Mouse (Mus musculus) forebrain, embryonic 15.5 days (tissue): ENCODE results near the gene Gfra1. TPM values are rescaled to one million over a fixed set of nuclear protein-coding genes. Genes with fewer than 3 reads are reported as not detected.

Experiments used
- ATAC-seq: fragments of 200-750 bp; cut with Nextera tagmentation; replicated peaks from 2 replicates; pipeline ENCODE4 v1.8.0; 2017; ENCODE audit warnings: mild to moderate bottlenecking, moderate TSS enrichment, moderate library complexity
- H3K27ac ChIP-seq: fragments of 300-500 bp; sonication (generic); replicated peaks from 2 replicates; pipeline ENCODE4 v1.5.1; 2015; ENCODE audit warnings: mild to moderate bottlenecking, inconsistent platforms
- H3K27me3 ChIP-seq: fragments of 300-500 bp; sonication (generic); 2 replicates; pipeline ENCODE4 v1.6.1; 2015; ENCODE audit warnings: inconsistent platforms
- H3K36me3 ChIP-seq: fragments of 300-500 bp; sonication (generic); 2 replicates; pipeline ENCODE4 v1.6.1; 2015; ENCODE audit warnings: mild to moderate bottlenecking, inconsistent platforms
- H3K4me1 ChIP-seq: fragments of 300-500 bp; sonication (generic); 2 replicates; pipeline ENCODE4 v1.6.1; 2015; ENCODE audit warnings: inconsistent platforms
- H3K4me2 ChIP-seq: fragments of 300-500 bp; sonication (generic); replicated peaks from 2 replicates; pipeline ENCODE4 v1.6.1; 2015; ENCODE audit warnings: mild to moderate bottlenecking, inconsistent platforms
- H3K4me3 ChIP-seq: fragments of 300-500 bp; sonication (generic); 2 replicates; pipeline ENCODE4 v1.5.1; 2015; ENCODE audit warnings: mild to moderate bottlenecking, inconsistent platforms
- H3K9ac ChIP-seq: fragments of 300-500 bp; sonication (generic); replicated peaks from 2 replicates; pipeline ENCODE4 v1.6.1; 2015; ENCODE audit warnings: mild to moderate bottlenecking, inconsistent platforms
- H3K9me3 ChIP-seq: fragments of 300-500 bp; sonication (generic); 2 replicates; pipeline ENCODE4 v1.6.1; 2016; ENCODE audit warnings: inconsistent platforms
- WGBS: fragments of 180-500 bp; shearing (Covaris S2); methylation state at CpG from one replicate; pipeline ENCODE4 v1.1.7; 2015; ENCODE audit warnings: mixed read lengths; 5-methylcytosine and 5-hydroxymethylcytosine counted together
- polyA plus RNA-seq: library from polyadenylated mRNA; unstranded; fragments of >200 nt; fragmentation: Nextera tagmentation; extraction: Ambion mirVana; gene quantifications from 2 replicates; pipeline ENCODE4 v1.2.1, GENCODE M21; 2015

The Gfra1 gene
- polyA plus RNA-seq, 1 experiment from 2014 or later = 12.1 TPM

DNA sequence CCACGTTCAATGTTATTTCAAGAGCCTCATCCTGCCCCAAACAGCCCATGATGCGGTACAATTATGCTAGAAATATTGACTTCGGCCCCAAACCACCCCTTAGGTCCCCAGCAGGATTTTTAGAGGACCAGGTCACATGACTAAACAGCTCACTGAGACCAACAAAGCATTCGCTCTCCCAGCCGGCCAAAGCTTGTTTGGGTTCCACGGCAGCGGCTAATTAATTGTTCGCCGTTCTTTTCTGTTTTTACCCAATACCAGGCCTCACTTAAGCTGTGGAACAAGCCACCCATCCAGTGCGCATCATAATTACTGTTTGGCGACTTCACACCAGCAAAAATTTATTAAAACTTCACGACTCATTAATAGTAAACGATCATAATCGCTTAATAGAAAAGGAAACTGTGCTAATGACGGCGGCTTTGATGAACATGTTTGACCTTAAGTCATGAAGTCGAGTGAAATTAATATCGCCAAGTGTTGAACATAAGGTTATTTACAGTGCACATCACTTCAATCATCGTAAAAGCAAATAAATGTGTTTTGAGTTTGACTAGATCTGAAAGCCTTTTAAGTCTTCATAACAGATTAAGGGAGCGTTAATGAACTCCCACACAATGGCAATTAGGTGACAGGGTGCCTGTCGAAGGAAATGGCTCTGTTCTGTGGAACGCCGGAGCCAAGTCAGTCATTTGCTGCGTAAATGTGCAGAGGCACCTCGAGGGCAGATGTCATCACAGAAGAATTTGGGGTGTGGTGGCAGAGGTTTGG is 235.5 kb downstream of the Gfra1 start:
- Histone ChIP-seq H3K4me2 (peak overlapping the region; percentile 16), H3K9me3 (no peaks in the 10 kb centered on the region), H3K4me1 (peaks cover 17% of the 10 kb centered on the region), H3K36me3 (no peaks in the 10 kb centered on the region), H3K27ac (no peak overlapping the region), H3K27me3 (peaks cover 17% of the 10 kb centered on the region), H3K9ac (no peak overlapping the region), H3K4me3 (no peak overlapping the region)
- ATAC-seq = no peak; the same call in 1 of the 2 replicates
- 20% methylated on average over 25 of the region's 25 CpGs for WGBS

DNA sequence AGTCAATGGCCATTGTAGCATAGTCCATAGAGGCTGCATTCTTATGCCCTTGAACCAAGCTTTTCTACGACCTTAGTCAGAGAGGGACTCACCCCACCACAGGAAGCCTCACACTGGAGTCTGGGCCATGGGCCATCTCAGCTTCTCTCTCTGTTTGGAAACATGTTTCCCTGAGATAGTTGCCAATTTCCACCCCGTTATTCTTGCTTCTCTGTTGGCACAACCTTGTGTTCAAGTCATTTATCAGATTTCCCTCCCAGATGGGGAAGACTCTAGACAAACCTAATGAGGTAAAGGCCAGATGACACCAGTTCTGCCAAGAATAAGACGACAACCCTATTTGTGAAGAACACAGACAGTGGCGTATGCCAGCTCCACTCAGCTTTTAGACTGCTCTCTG is 238.1 kb downstream of the Gfra1 start:
- H3K9ac ChIP-seq = no peak overlapping the region
- no peak overlapping the region for H3K4me2 ChIP-seq
- WGBS = 50% methylated on average over 4 of the region's 4 CpGs
- H3K27ac ChIP-seq = no peak overlapping the region
- H3K9me3 ChIP-seq = no peaks in the 10 kb centered on the region
- H3K36me3 ChIP-seq = no peaks in the 10 kb centered on the region
- 0 out of 2 replicates have a peak, but pooled peaks have one; percentile 48 for ATAC-seq
- H3K4me3 ChIP-seq = no peak overlapping the region
- peaks cover 16% of the 10 kb centered on the region for H3K27me3 ChIP-seq
- H3K4me1 ChIP-seq = peaks cover 17% of the 10 kb centered on the region

DNA sequence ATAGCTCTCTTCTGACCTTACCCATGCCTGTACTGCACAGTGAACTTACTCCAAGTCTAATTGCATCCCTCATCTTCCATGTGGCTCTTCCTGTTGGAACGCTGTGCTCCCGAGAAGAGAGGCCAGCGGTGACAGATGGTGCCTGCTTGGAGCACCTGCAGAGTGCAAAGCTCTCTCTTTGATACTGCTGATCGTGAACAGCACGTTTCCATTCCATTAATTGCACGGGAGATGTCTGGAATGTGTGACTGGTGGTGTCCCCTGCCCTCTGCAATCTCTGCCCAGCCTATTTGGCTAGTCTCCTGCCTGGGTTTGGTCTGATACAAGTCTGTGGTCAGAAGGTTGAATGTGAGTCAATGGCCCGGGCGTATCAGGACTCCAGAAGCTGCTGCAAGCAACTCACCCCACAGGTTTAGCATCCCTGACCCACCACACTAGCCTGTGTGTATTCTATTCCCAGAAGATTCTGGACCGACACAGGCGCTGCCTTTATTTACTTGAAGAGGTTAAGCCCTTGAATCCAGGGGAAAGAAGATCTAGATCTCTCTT is 249.1 kb downstream of the Gfra1 start:
- Histone ChIP-seq H3K4me3 (no peak overlapping the region), H3K9ac (no peak overlapping the region), H3K27ac (no peak overlapping the region), H3K4me1 (0 out of 2 replicates have a peak, but pooled peaks cover 6% of the 10 kb centered on the region), H3K27me3 (no peaks in the 10 kb centered on the region), H3K9me3 (no peaks in the 10 kb centered on the region), H3K4me2 (no peak overlapping the region), H3K36me3 (no peaks in the 10 kb centered on the region)
- WGBS = 65% methylated on average over 10 of the region's 10 CpGs
- no peak for ATAC-seq

DNA sequence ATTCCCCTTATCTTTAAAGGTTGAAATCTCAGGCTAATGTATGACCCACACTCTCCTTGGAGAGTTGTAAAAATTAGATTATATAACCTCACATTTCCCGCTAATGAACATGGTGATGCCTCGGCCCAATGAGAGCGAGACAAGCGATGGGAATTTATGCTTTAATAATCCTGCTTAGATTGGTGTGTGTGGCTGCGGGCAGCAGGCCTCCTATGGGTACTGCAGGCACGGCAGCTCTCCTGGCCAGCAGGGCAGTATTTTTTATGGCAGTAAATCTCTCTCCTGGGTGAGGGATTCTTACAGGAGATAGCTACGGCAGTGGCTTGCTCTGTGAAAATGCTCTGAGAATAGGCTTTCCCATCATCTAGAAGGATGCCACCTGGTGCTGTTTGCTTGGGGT is 250.2 kb downstream of the Gfra1 start:
- Histone ChIP-seq H3K9ac (no peak overlapping the region), H3K9me3 (no peaks in the 10 kb centered on the region), H3K27me3 (no peaks in the 10 kb centered on the region), H3K4me2 (no peak overlapping the region), H3K36me3 (no peaks in the 10 kb centered on the region), H3K4me1 (0 out of 2 replicates have a peak, but pooled peaks cover 6% of the 10 kb centered on the region), H3K4me3 (no peak overlapping the region), H3K27ac (no peak overlapping the region)
- ATAC-seq = no peak
- WGBS = 91% methylated on average over 7 of the region's 7 CpGs

DNA sequence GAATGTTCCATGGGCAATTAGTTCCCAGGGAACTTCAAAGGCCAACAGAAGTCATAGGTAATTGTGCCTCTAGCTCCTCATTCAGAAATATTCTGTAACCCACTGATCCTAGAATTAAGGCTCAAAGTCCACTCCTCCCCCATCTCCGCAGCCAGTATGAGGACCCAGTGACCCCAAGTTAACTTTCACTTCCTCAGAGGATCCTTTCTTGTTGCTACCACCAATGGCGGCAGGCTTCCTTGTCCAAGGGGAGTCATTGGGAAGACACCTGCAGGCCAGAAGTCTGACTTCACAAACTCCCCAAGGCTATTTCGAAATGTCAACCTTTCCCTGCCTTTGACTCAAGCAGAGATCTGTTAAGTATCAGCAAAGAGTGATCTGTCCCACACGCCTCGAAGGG is 253.1 kb downstream of the Gfra1 start:
- Histone ChIP-seq H3K27me3 (no peaks in the 10 kb centered on the region), H3K36me3 (no peaks in the 10 kb centered on the region), H3K9ac (no peak overlapping the region), H3K27ac (no peak overlapping the region), H3K4me3 (no peak overlapping the region), H3K9me3 (no peaks in the 10 kb centered on the region), H3K4me2 (no peak overlapping the region), H3K4me1 (0 out of 2 replicates have a peak, but pooled peaks cover 6% of the 10 kb centered on the region)
- WGBS = 83% methylated on average over 5 of the region's 5 CpGs
- ATAC-seq = no peak

DNA sequence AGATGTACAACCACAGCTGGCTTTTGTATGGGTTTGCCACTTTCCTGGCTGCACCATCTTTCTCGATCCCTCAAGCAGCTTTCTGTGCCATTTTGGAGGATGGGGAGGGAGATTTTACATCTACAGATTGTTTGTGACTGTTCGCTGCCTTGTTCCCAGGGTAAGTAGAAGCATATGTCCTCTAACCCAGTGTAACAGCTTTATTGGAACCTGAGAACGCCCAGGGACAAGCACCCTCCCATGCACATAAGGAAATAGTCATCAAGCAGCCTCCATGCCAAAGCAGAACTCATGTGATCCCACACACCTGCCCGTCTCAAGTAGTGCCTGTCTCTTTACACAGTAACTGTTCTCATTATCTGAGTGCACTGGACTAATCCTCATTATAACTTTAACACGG is 256.0 kb downstream of the Gfra1 start:
- Histone ChIP-seq H3K27me3 (no peaks in the 10 kb centered on the region), H3K4me3 (no peak overlapping the region), H3K27ac (no peak overlapping the region), H3K36me3 (no peaks in the 10 kb centered on the region), H3K4me2 (no peak overlapping the region), H3K9me3 (no peaks in the 10 kb centered on the region), H3K4me1 (0 out of 2 replicates have a peak, but pooled peaks cover 6% of the 10 kb centered on the region), H3K9ac (no peak overlapping the region)
- ATAC-seq = no peak
- 59% methylated on average over 5 of the region's 5 CpGs for WGBS

DNA sequence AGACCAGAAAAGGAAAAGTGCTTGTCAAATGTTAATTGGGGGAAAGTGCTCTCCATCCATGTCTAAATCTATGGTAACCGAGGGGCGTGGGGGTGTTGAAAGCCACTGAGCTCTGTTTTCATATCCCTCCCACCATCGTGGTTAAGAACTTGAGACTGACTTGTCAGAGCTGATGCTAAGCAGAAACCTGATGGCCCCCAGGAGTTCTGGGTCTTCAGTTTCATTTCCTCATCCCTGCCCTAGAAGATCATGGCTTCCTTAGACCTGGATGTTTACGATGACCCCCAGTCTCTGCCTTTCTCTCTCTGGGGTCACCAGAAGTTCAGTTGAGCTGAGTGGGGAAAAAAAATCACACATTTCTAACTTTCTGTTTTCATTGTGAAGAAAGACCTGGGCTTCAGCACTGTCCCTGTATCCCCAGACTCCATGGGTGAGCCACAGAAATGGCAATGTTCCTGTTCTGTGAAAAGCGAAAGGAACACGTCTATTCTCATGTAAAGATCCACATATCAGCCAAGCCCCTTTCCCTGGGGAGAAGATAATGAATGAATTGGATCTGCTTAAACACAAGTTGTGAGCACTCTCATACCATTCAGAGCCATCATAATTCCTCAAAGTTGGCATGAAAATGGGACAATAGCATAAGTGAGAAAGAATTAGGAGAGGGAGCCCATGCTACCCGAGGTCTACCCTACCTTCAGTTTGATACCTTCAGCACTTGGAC is 261.8 kb downstream of the Gfra1 start:
- no peaks in the 10 kb centered on the region for H3K36me3 ChIP-seq
- H3K4me2 ChIP-seq = no peak overlapping the region
- H3K9ac ChIP-seq = no peak overlapping the region
- H3K27me3 ChIP-seq = no peaks in the 10 kb centered on the region
- WGBS = 83% methylated on average over 7 of the region's 7 CpGs
- no peaks in the 10 kb centered on the region for H3K9me3 ChIP-seq
- H3K4me3 ChIP-seq = no peak overlapping the region
- no peak overlapping the region for H3K27ac ChIP-seq
- H3K4me1 ChIP-seq = no peaks in the 10 kb centered on the region
- ATAC-seq = no peak

DNA sequence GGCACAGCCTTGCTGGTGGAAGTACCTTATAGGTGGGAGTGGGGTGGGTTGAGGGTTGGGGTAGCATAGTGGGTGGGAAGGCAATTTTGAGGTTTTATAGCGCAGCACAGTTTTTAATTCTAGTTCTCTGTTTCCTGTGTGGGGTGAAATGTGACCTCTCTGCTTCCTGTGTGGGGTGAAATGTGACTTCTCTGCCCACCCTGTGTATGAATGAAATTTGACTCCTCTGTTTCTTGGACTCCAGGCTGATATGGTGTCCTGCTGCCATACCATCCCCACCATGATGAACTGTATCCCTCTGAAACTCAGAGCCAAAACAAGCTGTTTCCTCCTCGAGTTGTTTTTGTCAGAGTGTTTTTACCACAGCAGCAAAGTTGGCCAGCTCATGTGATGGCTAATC is 264.8 kb downstream of the Gfra1 start:
- Histone ChIP-seq H3K9me3 (no peaks in the 10 kb centered on the region), H3K4me2 (no peak overlapping the region), H3K36me3 (no peaks in the 10 kb centered on the region), H3K27me3 (no peaks in the 10 kb centered on the region), H3K4me1 (peaks cover 9% of the 10 kb centered on the region; the same call in 1 of the 2 replicates), H3K27ac (no peak overlapping the region), H3K9ac (no peak overlapping the region), H3K4me3 (no peak overlapping the region)
- no peak for ATAC-seq
- 85% methylated on average over 2 of the region's 2 CpGs for WGBS

DNA sequence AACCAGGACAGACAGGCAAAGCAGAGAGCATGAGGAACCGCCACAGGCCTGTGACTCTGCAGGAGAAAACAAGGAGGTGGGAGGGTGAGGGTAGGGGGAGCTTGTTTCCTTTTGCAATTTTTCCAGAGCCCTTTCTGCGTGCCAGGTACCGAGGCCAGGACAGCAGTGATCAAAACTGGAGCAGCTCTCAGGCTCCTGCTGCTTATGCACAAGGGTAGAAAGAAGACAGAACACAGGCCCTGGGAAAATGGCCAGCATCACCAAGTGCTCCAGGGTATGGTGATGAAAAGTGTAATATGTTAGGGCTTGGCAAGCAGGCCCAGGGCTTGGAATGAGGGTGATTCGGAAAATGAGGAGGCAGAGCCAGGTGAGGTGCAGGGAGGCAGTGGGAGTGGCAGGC is 269.2 kb downstream of the Gfra1 start:
- WGBS = 44% methylated on average over 4 of the region's 4 CpGs
- 0 out of 2 replicates have a peak, but pooled peaks have one; percentile 38 for ATAC-seq

More for the DNA sequence above, 269.2 kb downstream of the Gfra1 start:
- no peaks in the 10 kb centered on the region for H3K36me3 ChIP-seq
- H3K9me3 ChIP-seq = no peaks in the 10 kb centered on the region
- H3K4me1 ChIP-seq = peaks cover 9% of the 10 kb centered on the region; the same call in 1 of the 2 replicates
- H3K27ac ChIP-seq = no peak overlapping the region
- H3K9ac ChIP-seq = no peak overlapping the region
- no peaks in the 10 kb centered on the region for H3K27me3 ChIP-seq
- no peak overlapping the region for H3K4me3 ChIP-seq
- no peak overlapping the region for H3K4me2 ChIP-seq

Other genes starting within 250 kb of the Gfra1 start
- not detected in 2 replicates for gene Ccdc172, start 56.1 kb upstream of the Gfra1 start, polyA plus RNA-seq
- gene Pnlip, start 196.6 kb upstream of the Gfra1 start, polyA plus RNA-seq = 0.33 and 0.49 TPM in 2 replicates